Mouse (Mus musculus): Measurements from ENCODE around the gene Sema4g. TPM values are rescaled to one million over a fixed set of nuclear protein-coding genes. Genes with fewer than 3 reads are reported as not detected.
A peak's percentile ranks its signal among the peaks of the same experiment; 100 is the strongest.

The Sema4g gene
- polyA plus RNA-seq, 1 experiment: not detected

DNA sequence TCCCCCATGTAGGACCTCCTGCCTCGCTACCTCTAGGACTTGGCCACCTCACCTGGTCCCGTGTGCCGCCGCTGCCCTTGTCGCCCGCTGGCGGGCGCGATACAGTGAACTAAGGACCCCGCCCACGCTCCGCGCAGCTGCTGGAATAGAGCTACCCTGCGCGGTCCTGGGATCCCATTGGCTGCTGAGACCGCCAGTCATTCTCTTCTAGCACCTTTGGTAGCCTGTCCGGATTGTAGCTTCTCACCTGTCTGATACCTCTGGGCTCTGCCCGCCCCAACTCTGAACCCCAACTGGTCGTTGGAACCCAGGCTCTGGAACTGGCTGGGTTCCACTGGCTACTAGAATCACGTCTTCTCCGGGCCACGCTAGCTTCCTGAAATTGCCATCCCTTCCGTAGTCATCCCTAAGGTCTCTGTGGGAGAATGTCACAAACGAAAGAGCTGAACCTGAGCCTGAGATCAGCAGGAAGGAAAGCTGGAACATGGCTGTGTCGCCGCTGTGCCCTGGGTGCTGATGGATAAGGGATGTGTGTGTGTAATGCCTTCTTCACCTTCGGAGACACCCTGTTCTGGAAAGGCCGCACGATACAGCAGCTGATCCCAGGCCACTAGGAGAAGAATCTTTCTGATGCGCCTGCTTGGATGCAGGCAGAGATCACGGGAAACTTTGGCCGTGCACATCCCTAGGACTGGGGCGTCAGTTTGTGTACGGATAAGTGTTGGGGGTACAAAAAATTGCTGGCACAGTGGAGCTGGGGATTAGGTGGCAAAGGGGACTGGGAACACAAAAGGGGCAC lies 57.8 kb downstream of the Sema4g start:
- H3K27ac ChIP-seq (ENCODE audit: insufficient read depth, low read depth, low read length): no peak overlapping the region; the same call in 1 of the 2 replicates
- peak overlapping the region; percentile 67 for H3K4me3 ChIP-seq (ENCODE audit: insufficient read depth, low read length)
- no peak for TF ChIP-seq CTCF (IDR thresholded peaks at IDR 0.05; ENCODE audit: low read depth, low read length)
- no peak for TF ChIP-seq POLR2A (IDR thresholded peaks at IDR 0.05; ENCODE audit: borderline replicate concordance, low read depth, low read length)
- H3K4me1 ChIP-seq (ENCODE audit: control insufficient read depth, insufficient read depth, low read length): peaks cover 19% of the 10 kb centered on the region

GRCm38 (mm10) chr19:45047417-45047934 lies 58.6 kb downstream of the Sema4g start, which contains the start of gene Sfxn3:
Gene Sfxn3 (plus strand): TSS chr19:45047503.
- H3K4me1 ChIP-seq (ENCODE audit: control insufficient read depth, insufficient read depth, low read length): peaks cover 19% of the 10 kb centered on the region
- H3K27ac ChIP-seq (ENCODE audit: insufficient read depth, low read depth, low read length): peak within 1 kb of the TSS; percentile 75
- TF ChIP-seq POLR2A (IDR thresholded peaks at IDR 0.05; ENCODE audit: borderline replicate concordance, low read depth, low read length): no peak
- TF ChIP-seq CTCF (IDR thresholded peaks at IDR 0.05; ENCODE audit: low read depth, low read length): no peak
- peak within 1 kb of the TSS; percentile 67 for H3K4me3 ChIP-seq (ENCODE audit: insufficient read depth, low read length)

GRCm38 (mm10) chr19:45047935-45048643 lies 59.2 kb downstream of the Sema4g start:
- TF ChIP-seq POLR2A (IDR thresholded peaks at IDR 0.05; ENCODE audit: borderline replicate concordance, low read depth, low read length): no peak
- no peak for TF ChIP-seq CTCF (IDR thresholded peaks at IDR 0.05; ENCODE audit: low read depth, low read length)
- Histone ChIP-seq H3K4me1 (ENCODE audit: control insufficient read depth, insufficient read depth, low read length) (peaks cover 19% of the 10 kb centered on the region), H3K27ac (ENCODE audit: insufficient read depth, low read depth, low read length) (peak overlapping the region; percentile 75), H3K4me3 (ENCODE audit: insufficient read depth, low read length) (peak overlapping the region; percentile 67)

DNA sequence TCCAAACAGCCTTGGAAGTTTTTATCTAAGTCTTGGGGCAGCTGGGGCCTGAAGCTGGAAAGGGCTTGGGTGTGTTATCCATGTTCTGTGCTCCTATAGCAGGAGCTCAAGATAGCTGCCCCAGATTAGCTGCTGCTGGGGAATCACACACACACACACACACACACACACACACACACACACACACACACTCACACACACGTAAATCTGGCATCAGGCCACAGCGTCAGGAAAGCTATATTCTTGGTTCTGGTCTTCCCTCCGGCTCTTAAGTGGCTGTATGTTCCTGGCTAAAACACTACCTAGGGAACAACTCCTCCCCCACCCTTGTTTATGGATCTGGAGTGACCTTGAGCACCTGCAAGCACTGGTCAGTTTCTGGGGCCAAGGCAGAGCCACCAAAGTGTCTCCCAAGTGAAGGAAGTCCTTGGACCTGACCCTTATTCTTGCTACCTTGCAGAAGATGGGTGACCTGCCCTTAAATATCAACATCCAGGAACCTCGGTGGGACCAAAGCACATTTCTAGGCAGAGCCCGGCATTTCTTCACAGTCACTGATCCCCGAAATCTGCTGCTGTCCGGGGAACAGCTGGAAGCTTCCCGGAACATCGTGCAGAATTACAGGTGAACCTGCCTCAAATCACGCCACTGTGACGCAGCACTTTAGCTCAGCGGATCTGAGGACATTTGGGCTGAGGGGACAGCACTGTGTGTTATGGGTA lies 59.9 kb downstream of the Sema4g start:
- H3K27ac ChIP-seq (ENCODE audit: insufficient read depth, low read depth, low read length): peak overlapping the region; percentile 75
- TF ChIP-seq CTCF (IDR thresholded peaks at IDR 0.05; ENCODE audit: low read depth, low read length) (no peak), POLR2A (IDR thresholded peaks at IDR 0.05; ENCODE audit: borderline replicate concordance, low read depth, low read length) (no peak)
- peak overlapping the region; percentile 67 for H3K4me3 ChIP-seq (ENCODE audit: insufficient read depth, low read length)
- peaks cover 19% of the 10 kb centered on the region for H3K4me1 ChIP-seq (ENCODE audit: control insufficient read depth, insufficient read depth, low read length)

DNA sequence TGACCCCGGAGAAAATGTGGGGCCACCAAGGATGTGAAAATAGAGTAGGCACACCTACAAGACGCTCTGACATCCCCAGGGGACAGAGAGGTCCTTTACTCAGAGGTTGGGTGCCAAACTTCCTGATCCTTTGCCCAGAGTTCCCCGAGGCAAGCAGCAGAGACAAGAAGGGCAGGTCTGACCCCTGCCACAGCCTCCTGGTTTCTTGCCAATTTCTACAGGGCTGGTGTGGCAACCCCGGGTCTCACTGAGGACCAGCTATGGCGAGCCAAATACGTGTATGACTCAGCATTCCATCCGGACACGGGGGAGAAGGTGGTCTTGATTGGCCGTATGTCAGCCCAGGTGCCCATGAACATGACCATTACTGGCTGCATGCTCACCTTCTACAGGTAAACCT lies 60.6 kb downstream of the Sema4g start:
- H3K4me1 ChIP-seq (ENCODE audit: control insufficient read depth, insufficient read depth, low read length): peaks cover 20% of the 10 kb centered on the region
- TF ChIP-seq CTCF (IDR thresholded peaks at IDR 0.05; ENCODE audit: low read depth, low read length) (no peak), POLR2A (IDR thresholded peaks at IDR 0.05; ENCODE audit: borderline replicate concordance, low read depth, low read length) (no peak)
- no peak overlapping the region for H3K27ac ChIP-seq (ENCODE audit: insufficient read depth, low read depth, low read length)
- no peak overlapping the region for H3K4me3 ChIP-seq (ENCODE audit: insufficient read depth, low read length)

Other genes starting within 250 kb of the Sema4g start
- gene Pax2, start 233.1 kb upstream of the Sema4g start, polyA plus RNA-seq (2012; ENCODE audit: insufficient read depth, insufficient read length, missing spikeins): not detected in 2 replicates
- 20.5 and 20.6 TPM in 2 replicates for gene Slf2, start 58.0 kb upstream of the Sema4g start, polyA plus RNA-seq (2012; ENCODE audit: insufficient read depth, insufficient read length, missing spikeins)
- 4.4 and 5.5 TPM in 2 replicates for gene Twnk, start 16.6 kb downstream of the Sema4g start, polyA plus RNA-seq (2012; ENCODE audit: insufficient read depth, insufficient read length, missing spikeins)
- gene Mrpl43, start 17.3 kb downstream of the Sema4g start, polyA plus RNA-seq (2012; ENCODE audit: insufficient read depth, insufficient read length, missing spikeins): 38.5 and 42.1 TPM in 2 replicates
- 3.0 and 3.6 TPM in 2 replicates for gene Lzts2, start 25.3 kb downstream of the Sema4g start, polyA plus RNA-seq (2012; ENCODE audit: insufficient read depth, insufficient read length, missing spikeins)
- gene Pdzd7, start 56.6 kb downstream of the Sema4g start, polyA plus RNA-seq (2012; ENCODE audit: insufficient read depth, insufficient read length, missing spikeins): not detected in 2 replicates
- gene Sfxn3, start 58.4 kb downstream of the Sema4g start, polyA plus RNA-seq (2012; ENCODE audit: insufficient read depth, insufficient read length, missing spikeins): 45.1 and 45.7 TPM in 2 replicates
- gene Kazald1, start 86.1 kb downstream of the Sema4g start, polyA plus RNA-seq (2012; ENCODE audit: insufficient read depth, insufficient read length, missing spikeins): 0.50 and 0.55 TPM in 2 replicates
- not detected in 2 replicates for gene Tlx1, start 161.6 kb downstream of the Sema4g start, polyA plus RNA-seq (2012; ENCODE audit: insufficient read depth, insufficient read length, missing spikeins)
- not detected in 2 replicates for gene Lbx1, start 246.7 kb downstream of the Sema4g start, polyA plus RNA-seq (2012; ENCODE audit: insufficient read depth, insufficient read length, missing spikeins)

All from bone marrow macrophage, adult 2 months (primary cell).